Mouse (Mus musculus) effector memory CD4-positive, alpha-beta T cell, adult 5 months (primary cell): Measurements from ENCODE around the gene Srd5a2. TPM values are rescaled to one million over a fixed set of nuclear protein-coding genes. Genes with fewer than 3 reads are reported as not detected.

Experiments
- polyA plus RNA-seq: library from polyadenylated mRNA; unstranded; fragments of 100-300 nt; shearing (Covaris generic); gene quantifications from one replicate; pipeline ENCODE4 v1.2.1, GENCODE M21; 2017

Srd5a2 gene
- polyA plus RNA-seq: not detected

GRCm38 (mm10) chr17:74047210-74048082 lies at the start of gene Srd5a2:
Srd5a2 (minus strand) TSS chr17:74047916.

Other genes starting within 250 kb of the Srd5a2 start
- 231 TPM for gene Ehd3, start 243.8 kb downstream of the Srd5a2 start, polyA plus RNA-seq
- 41.6 TPM for gene Xdh, start 97.7 kb downstream of the Srd5a2 start, polyA plus RNA-seq
- 29.7 TPM for gene Memo1, start 247.6 kb upstream of the Srd5a2 start, polyA plus RNA-seq